Mouse (Mus musculus) heart, adult 2 months (tissue): ENCODE data around the gene Atpif1. TPM values are rescaled to one million over a fixed set of nuclear protein-coding genes. Genes with fewer than 3 reads are reported as not detected.

Experiments used
- DNase-seq, 2 experiments: peaks; one replicate each; pipeline ENCODE4 v3.0.0; 2021
- H3K27ac ChIP-seq: fragments of 200-600 bp; 2 replicates; pipeline ENCODE4 v1.8.1; 2022
- H3K27me3 ChIP-seq: fragments of 200-500 bp; 2 replicates; pipeline ENCODE4 v1.6.1; 2012; ENCODE audit warnings: mild to moderate bottlenecking, low read length, inconsistent platforms, mixed read lengths; ENCODE audit not compliant: control insufficient read depth, insufficient read depth
- H3K36me3 ChIP-seq: fragments of 200-500 bp; 2 replicates; pipeline ENCODE4 v1.6.1; 2012; ENCODE audit warnings: low read length, inconsistent platforms; ENCODE audit not compliant: control insufficient read depth, insufficient read depth
- H3K4me1 ChIP-seq: fragments of 200-500 bp; 2 replicates; pipeline ENCODE4 v1.6.1; 2011; ENCODE audit warnings: low read length; ENCODE audit not compliant: control insufficient read depth, insufficient read depth
- H3K4me3 ChIP-seq: fragments of 200-600 bp; 2 replicates; pipeline ENCODE4 v1.8.1; 2022
- H3K79me2 ChIP-seq: fragments of 200-500 bp; replicated peaks from 2 replicates; pipeline ENCODE4 v1.6.1; 2012; ENCODE audit warnings: mild to moderate bottlenecking, inconsistent platforms, low read length, moderate library complexity, mixed read lengths; ENCODE audit not compliant: control insufficient read depth, insufficient read depth
- H3K9ac ChIP-seq: fragments of 200-500 bp; 2 replicates; pipeline ENCODE4 v1.6.1; 2012; ENCODE audit warnings: low read depth, mild to moderate bottlenecking, control low read depth, inconsistent platforms, low read length, mixed read lengths
- CTCF ChIP-seq: fragments of 200-600 bp; IDR thresholded peaks from 2 replicates; pipeline ENCODE4 v1.8.1; 2022; ENCODE audit warnings: antibody characterized with exemption, mild to moderate bottlenecking, moderate library complexity
- EP300 ChIP-seq: fragments of 200-500 bp; IDR thresholded peaks from 2 replicates; pipeline ENCODE4 v1.6.1; 2011; ENCODE audit warnings: low read depth, low read length, control low read depth; ENCODE audit not compliant: insufficient read depth
- POLR2A ChIP-seq: fragments of 200-500 bp; IDR thresholded peaks from 2 replicates; pipeline ENCODE4 v1.6.1; 2011; ENCODE audit warnings: mild to moderate bottlenecking, low read depth, low read length, control low read depth; ENCODE audit not compliant: insufficient read depth
- WGBS: fragments of 180-500 bp; shearing (Covaris S2); methylation state at CpG from one replicate; pipeline ENCODE4 v1.1.7; 2018; 5-methylcytosine and 5-hydroxymethylcytosine counted together
- intact Hi-C: fragments of 180-260 bp; cut with DNase I; formaldehyde crosslinking; loops from one replicate; pipeline ENCODE4 v1.15.1; 2025
- polyA plus RNA-seq: library from polyadenylated mRNA; depleted of rRNA; stranded (reverse); fragments of >200 nt; gene quantifications from 2 replicates; pipeline ENCODE4 v1.2.3, GENCODE M21; 2012
- total RNA-seq, 2 experiments: library from RNA; stranded (reverse); gene quantifications; 2 replicates each; pipeline ENCODE4 v1.2.3; 2021

Gene Atpif1
- total and polyA plus RNA-seq, 3 experiments, result 146 to 299 (median 287) TPM

- Histone ChIP-seq H3K4me1 (peaks cover 3% of the 10 kb centered on the region), H3K4me3 (no peak overlapping the region), H3K36me3 (no peaks in the 10 kb centered on the region), H3K27ac (no peak overlapping the region), H3K9ac (no peak overlapping the region), H3K79me2 (no peaks in the 10 kb centered on the region), H3K27me3 (no peaks in the 10 kb centered on the region)
- 66% methylated on average over 14 of the region's 14 CpGs for WGBS
- TF ChIP-seq CTCF (no peak), POLR2A (no peak), EP300 (no peak)
- intact Hi-C loops, result loop anchor here (1.0 to 10.0 kb wide), 6 partner anchors 19 to 299 kb away; partner anchors contain the start of genes Atpif1, Phactr4, Rcc1 and Ythdf2
- no peak for DNase-seq
Observed at GRCm38 (mm10) chr4:132513395-132514273, 19.8 kb downstream of the Atpif1 start.

- no peak for DNase-seq
- Histone ChIP-seq H3K27me3 (no peaks in the 10 kb centered on the region), H3K36me3 (no peaks in the 10 kb centered on the region), H3K9ac (no peak overlapping the region), H3K27ac (no peak overlapping the region), H3K79me2 (no peaks in the 10 kb centered on the region), H3K4me3 (no peak overlapping the region), H3K4me1 (peaks cover 3% of the 10 kb centered on the region)
- WGBS, result 79% methylated on average over 3 of the region's 3 CpGs
- intact Hi-C loops, result loop anchor here (5.0 to 10.0 kb wide), 3 partner anchors 160 to 297 kb away; partner anchors contain the start of genes Rcc1 and Ythdf2
- TF ChIP-seq CTCF (no peak), POLR2A (no peak), EP300 (no peak)
Observed at GRCm38 (mm10) chr4:132512080-132512479, 21.4 kb downstream of the Atpif1 start.

DNA sequence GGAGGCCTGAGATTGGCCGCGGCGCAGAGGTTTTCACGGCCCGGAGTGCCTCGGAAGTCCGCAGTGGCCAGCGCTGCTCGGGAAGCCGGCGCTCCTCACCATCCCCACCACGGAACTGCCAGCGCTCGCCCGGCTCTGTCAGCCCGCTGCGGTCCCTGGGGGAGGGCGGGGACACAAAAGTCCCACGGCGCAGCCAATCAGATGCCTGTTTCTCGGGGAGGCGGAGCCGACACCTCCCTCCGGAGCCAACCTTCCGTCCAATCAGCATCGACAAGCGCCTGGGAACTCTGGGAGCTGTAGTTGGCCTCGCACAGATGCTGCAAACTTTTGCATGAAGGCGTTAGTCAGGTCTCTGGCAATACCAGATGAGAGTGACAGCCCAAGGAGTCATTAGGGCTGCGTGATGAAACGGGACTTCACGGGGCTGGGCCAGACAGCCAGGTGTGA lies 23.1 kb downstream of the Atpif1 start, which contains the start of gene Sesn2:
Gene Sesn2 (minus strand): TSS at position 150 of the 447 bp plus-strand sequence.
- Histone ChIP-seq H3K4me3 (peak within 1 kb of the TSS; percentile 68), H3K79me2 (no peaks in the 10 kb centered on the region; the same call in 1 of the 2 replicates), H3K27ac (peak within 1 kb of the TSS; percentile 66), H3K36me3 (no peaks in the 10 kb centered on the region), H3K4me1 (peaks cover 2% of the 10 kb centered on the region; the same call in 1 of the 2 replicates), H3K9ac (peak within 1 kb of the TSS; percentile 72), H3K27me3 (no peaks in the 10 kb centered on the region)
- TF ChIP-seq EP300 (peak; percentile 19; the same call in 1 of the 2 replicates), CTCF (no peak), POLR2A (peak; percentile 95)
- under 1% methylated on average over 31 of the region's 32 CpGs for WGBS
- peak; percentile 97 to 99 for DNase-seq
- intact Hi-C loops, result loop anchor here (5.0 to 10.0 kb wide), 3 partner anchors 158 to 296 kb away; partner anchors contain the start of genes Rcc1 and Ythdf2

GRCm38 (mm10) chr4:132509621-132510296 lies 23.7 kb downstream of the Atpif1 start:
- WGBS, result under 1% methylated on average over 52 of the region's 52 CpGs

DNA sequence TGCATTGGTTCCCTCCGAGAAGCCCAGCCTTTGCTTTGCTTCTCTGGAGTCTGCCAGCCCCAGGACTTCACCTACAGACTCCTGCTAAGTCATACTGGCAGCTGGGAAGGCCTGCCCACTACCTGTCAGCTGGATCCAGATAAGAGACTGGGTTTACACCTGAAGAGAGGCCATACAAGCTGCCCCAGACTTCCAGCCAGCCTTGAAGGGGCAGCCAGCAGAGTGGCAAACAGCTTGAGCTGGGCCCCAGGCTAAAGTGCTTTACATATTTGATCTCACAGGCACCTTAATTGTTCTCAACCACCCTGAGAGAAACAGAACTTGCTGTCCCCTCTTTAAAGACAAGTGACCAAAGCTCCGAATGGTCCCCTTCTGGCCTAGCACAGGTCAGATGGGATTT lies 26.2 kb downstream of the Atpif1 start:
- peaks cover 2% of the 10 kb centered on the region; the same call in 1 of the 2 replicates for H3K4me1 ChIP-seq
- no peak overlapping the region for H3K27ac ChIP-seq
- no peaks in the 10 kb centered on the region; the same call in 1 of the 2 replicates for H3K79me2 ChIP-seq
- TF ChIP-seq EP300 (no peak), CTCF (no peak), POLR2A (no peak)
- DNase-seq, result no peak
- intact Hi-C loops, result no loop called here
- no peaks in the 10 kb centered on the region for H3K36me3 ChIP-seq
- H3K4me3 ChIP-seq, result no peak overlapping the region
- H3K9ac ChIP-seq, result no peak overlapping the region
- H3K27me3 ChIP-seq, result no peaks in the 10 kb centered on the region
- 76% methylated on average over 2 of the region's 2 CpGs for WGBS

More at GRCm38 (mm10) chr4:132509621-132510296, 23.7 kb downstream of the Atpif1 start:
- no peaks in the 10 kb centered on the region for H3K36me3 ChIP-seq
- H3K9ac ChIP-seq, result peak overlapping the region; percentile 72
- H3K27me3 ChIP-seq, result no peaks in the 10 kb centered on the region
- intact Hi-C loops, result loop anchor here (5.0 to 10.0 kb wide), 3 partner anchors 157 to 295 kb away; partner anchors contain the start of genes Rcc1 and Ythdf2
- peaks cover 2% of the 10 kb centered on the region; the same call in 1 of the 2 replicates for H3K4me1 ChIP-seq
- peak overlapping the region; percentile 66 for H3K27ac ChIP-seq
- TF ChIP-seq EP300 (no peak), CTCF (no peak), POLR2A (no peak)
- no peaks in the 10 kb centered on the region; the same call in 1 of the 2 replicates for H3K79me2 ChIP-seq
- H3K4me3 ChIP-seq, result peak overlapping the region; percentile 68
- DNase-seq, result peak; percentile 80 to 82
